Mouse (Mus musculus) midbrain, postnatal 0 days (tissue): Measurements from ENCODE around the gene Gps2. TPM values are rescaled to one million over a fixed set of nuclear protein-coding genes. Genes with fewer than 3 reads are reported as not detected.

ENCODE experiments used
- ATAC-seq: fragments of 200-750 bp; cut with Nextera tagmentation; 2 replicates; pipeline ENCODE4 v1.8.0; 2017; ENCODE audit warnings: moderate number of reproducible peaks, mild to moderate bottlenecking, moderate TSS enrichment, moderate library complexity; ENCODE audit not compliant: low FRiP score
- DNase-seq: peaks from one replicate; pipeline ENCODE4 v3.0.0-alpha.2; 2015; ENCODE audit warnings: low spot score
- H3K27ac ChIP-seq: fragments of 300-500 bp; sonication (generic); 2 replicates; pipeline ENCODE4 v1.5.1; 2014; ENCODE audit warnings: low read depth, mild to moderate bottlenecking, low read length, mixed read lengths
- H3K27me3 ChIP-seq: fragments of 300-500 bp; sonication (generic); 2 replicates; pipeline ENCODE4 v1.6.1; 2014; ENCODE audit warnings: low read length, control low read depth, mixed read lengths; ENCODE audit not compliant: insufficient read depth
- H3K36me3 ChIP-seq: fragments of 300-500 bp; sonication (generic); 2 replicates; pipeline ENCODE4 v1.6.1; 2014; ENCODE audit warnings: low read length, control low read depth, mixed read lengths; ENCODE audit not compliant: insufficient read depth
- H3K4me1 ChIP-seq: fragments of 300-500 bp; sonication (generic); 2 replicates; pipeline ENCODE4 v1.6.1; 2014; ENCODE audit warnings: mild to moderate bottlenecking, control low read depth, antibody characterized with exemption, low read length, mixed read lengths; ENCODE audit not compliant: insufficient read depth
- H3K4me2 ChIP-seq: fragments of 300-500 bp; sonication (generic); 2 replicates; pipeline ENCODE4 v1.6.1; 2014; ENCODE audit warnings: low read depth, mild to moderate bottlenecking, low read length, mixed read lengths; ENCODE audit not compliant: poor library complexity, severe bottlenecking
- H3K4me3 ChIP-seq: fragments of 300-500 bp; sonication (generic); 2 replicates; pipeline ENCODE4 v1.5.1; 2014; ENCODE audit warnings: low read depth, mild to moderate bottlenecking, low read length, moderate library complexity
- H3K9ac ChIP-seq: fragments of 300-500 bp; sonication (generic); replicated peaks from 2 replicates; pipeline ENCODE4 v1.6.1; 2014; ENCODE audit warnings: mild to moderate bottlenecking, low read length, moderate library complexity, mixed read lengths; ENCODE audit not compliant: poor library complexity, severe bottlenecking
- H3K9me3 ChIP-seq: fragments of 300-500 bp; sonication (generic); 2 replicates; pipeline ENCODE4 v1.6.1; 2016; ENCODE audit warnings: low read length, control low read depth
- CTCF ChIP-seq: IDR thresholded peaks from 2 replicates; pipeline ENCODE4 v1.5.1; 2016; ENCODE audit warnings: antibody characterized with exemption, mild to moderate bottlenecking
- WGBS: fragments of 180-500 bp; shearing (Covaris S2); extraction: QIAGEN DNeasy Blood & Tissue Kit; methylation state at CpG from one replicate; pipeline ENCODE4 v1.1.7; 2014; 5-methylcytosine and 5-hydroxymethylcytosine counted together
- polyA plus RNA-seq: library from polyadenylated mRNA; unstranded; fragments of >200 nt; fragmentation: Nextera tagmentation; extraction: Ambion mirVana; gene quantifications from 2 replicates; pipeline ENCODE4 v1.2.1, GENCODE M21; 2015
- total RNA-seq: library from RNA; depleted of rRNA; stranded (reverse); fragments of >200 nt; gene quantifications from 2 replicates; pipeline ENCODE4 v1.2.3, GENCODE M21; 2014

Gps2 gene
- total and polyA plus RNA-seq, 2 experiments from 2014 or later = 47.6 to 60.3 TPM

GRCm38 (mm10) chr11:69895291-69895690 is 18.4 kb upstream of the Gps2 start, which contains the start of gene Acap1:
TSS of gene Acap1 (minus strand) at chr11:69895539.
- no peaks in the 10 kb centered on the region for H3K27me3 ChIP-seq
- no peaks in the 10 kb centered on the region for H3K36me3 ChIP-seq
- peaks cover 6% of the 10 kb centered on the region; the same call in 1 of the 2 replicates for H3K4me1 ChIP-seq
- H3K27ac ChIP-seq = no peak within 1 kb of the TSS
- H3K9me3 ChIP-seq = no peaks in the 10 kb centered on the region
- 73% methylated on average over 4 of the region's 4 CpGs for WGBS
- DNase-seq (no peak), ATAC-seq (no peak)
- no peak within 1 kb of the TSS for H3K4me2 ChIP-seq
- no peak within 1 kb of the TSS for H3K4me3 ChIP-seq
- no peak for TF ChIP-seq CTCF
- no peak within 1 kb of the TSS for H3K9ac ChIP-seq

- ATAC-seq (no peak), DNase-seq (no peak)
- 19% methylated on average over 4 of the region's 4 CpGs for WGBS
- Histone ChIP-seq H3K4me1 (peaks cover 6% of the 10 kb centered on the region; the same call in 1 of the 2 replicates), H3K4me2 (peak overlapping the region; percentile 86), H3K9me3 (no peaks in the 10 kb centered on the region), H3K27me3 (no peaks in the 10 kb centered on the region), H3K36me3 (peaks cover 11% of the 10 kb centered on the region), H3K9ac (peak overlapping the region; percentile 89; the same call in 1 of the 2 replicates), H3K4me3 (peak overlapping the region; percentile 81), H3K27ac (peak overlapping the region; percentile 94; the same call in 1 of the 2 replicates)
- TF ChIP-seq CTCF = no peak
These were observed 13.8 kb upstream of the Gps2 start for GRCm38 (mm10) chr11:69899870-69900269.

GRCm38 (mm10) chr11:69900471-69901405 is 12.9 kb upstream of the Gps2 start, which contains the start of the genes 2810408A11Rik and Neurl4:
TSS of gene 2810408A11Rik (minus strand) at chr11:69900987.
TSS of gene Neurl4 (plus strand) at chr11:69901072.
- H3K9ac ChIP-seq = peak within 1 kb of the TSS; percentile 89
- peak within 1 kb of the TSS; percentile 94 for H3K27ac ChIP-seq
- no peaks in the 10 kb centered on the region for H3K27me3 ChIP-seq
- H3K36me3 ChIP-seq = peaks cover 17% of the 10 kb centered on the region
- no peaks in the 10 kb centered on the region for H3K9me3 ChIP-seq
- ATAC-seq (peak; percentile 91), DNase-seq (peak; percentile 96)
- peak within 1 kb of the TSS; percentile 86 for H3K4me2 ChIP-seq
- peaks cover 6% of the 10 kb centered on the region; the same call in 1 of the 2 replicates for H3K4me1 ChIP-seq
- peak within 1 kb of the TSS; percentile 81 for H3K4me3 ChIP-seq
- under 1% methylated on average over 38 of the region's 38 CpGs for WGBS
- no peak for TF ChIP-seq CTCF

GRCm38 (mm10) chr11:69901406-69901846 is 12.3 kb upstream of the Gps2 start:
- H3K4me2 ChIP-seq = peak overlapping the region; percentile 86
- H3K9ac ChIP-seq = peak overlapping the region; percentile 89
- peak; percentile 85 for ATAC-seq
- peaks cover 24% of the 10 kb centered on the region for H3K36me3 ChIP-seq
- peak overlapping the region; percentile 81 for H3K4me3 ChIP-seq
- peaks cover 6% of the 10 kb centered on the region; the same call in 1 of the 2 replicates for H3K4me1 ChIP-seq
- DNase-seq = peak; percentile 99
- H3K27me3 ChIP-seq = no peaks in the 10 kb centered on the region
- H3K27ac ChIP-seq = peak overlapping the region; percentile 94
- no peak for TF ChIP-seq CTCF
- under 1% methylated on average over 41 of the region's 42 CpGs for WGBS
- no peaks in the 10 kb centered on the region for H3K9me3 ChIP-seq

GRCm38 (mm10) chr11:69901993-69902392 is 11.7 kb upstream of the Gps2 start:
- Histone ChIP-seq H3K9ac (peak overlapping the region; percentile 89), H3K4me2 (peak overlapping the region; percentile 86), H3K4me3 (peak overlapping the region; percentile 81), H3K4me1 (peaks cover 6% of the 10 kb centered on the region; the same call in 1 of the 2 replicates), H3K27me3 (no peaks in the 10 kb centered on the region), H3K36me3 (peaks cover 30% of the 10 kb centered on the region), H3K27ac (peak overlapping the region; percentile 94), H3K9me3 (no peaks in the 10 kb centered on the region)
- under 1% methylated on average over 35 of the region's 39 CpGs for WGBS
- no peak for DNase-seq
- 0 out of 2 replicates have a peak, but pooled peaks have one; percentile 2 for ATAC-seq
- TF ChIP-seq CTCF = no peak
